Mouse (Mus musculus): ENCODE data around the gene Ccdc117. TPM values are rescaled to one million over a fixed set of nuclear protein-coding genes. Genes with fewer than 3 reads are reported as not detected.

Ccdc117 gene
- total and polyA plus RNA-seq, 3 experiments = 24.3 to 38.9 (median 27.0) TPM

- dilution Hi-C loops (cut with MboI; ENCODE audit: extremely low pct_ligation_motif_present, extremely low pct_unique_long_range_greater_than_20kb, low sequenced_read_pairs) (no loop called here), in situ Hi-C loops (cut with MboI; ENCODE audit: low pct_ligation_motif_present, low pct_unique_long_range_greater_than_20kb, low sequenced_read_pairs) (no loop called here)
- Histone ChIP-seq H3K36me3 (replicated peaks in 1 of 2; ENCODE audit: control insufficient read depth in 1 of 2, insufficient read depth in 1 of 2, low read length in 1 of 2) (peaks cover 0 to 4% of the 10 kb centered on the region in 2 experiments), H3K9me3 (replicated peaks; ENCODE audit: low read length) (peaks cover 2% of the 10 kb centered on the region), H3K27me3 (replicated peaks) (no peaks in the 10 kb centered on the region), H3K9ac (ENCODE audit: insufficient read depth, low read depth) (no peak overlapping the region), H3K79me2 (replicated peaks; ENCODE audit: control insufficient read depth, extremely low read depth, insufficient read depth, poor library complexity, severe bottlenecking) (no peaks in the 10 kb centered on the region), H3K4me3 (replicated peaks in 1 of 3; ENCODE audit: low read depth in 2 of 3, low read length in 2 of 3, poor library complexity in 1 of 3) (no peak overlapping the region), H3K4me1 (ENCODE audit: control insufficient read depth in 1 of 2, insufficient read depth in 2 of 2) (peaks cover 11 to 43% of the 10 kb centered on the region in 2 experiments), H3K4me2 (ENCODE audit: insufficient read depth, low read depth, poor library complexity, severe bottlenecking) (no peak overlapping the region), H3K27ac (ENCODE audit: insufficient read depth, low read depth) (no peak overlapping the region)
- DNase-seq (ENCODE audit: extremely low read depth) = no peak
- TF ChIP-seq POLR2A (IDR thresholded peaks at IDR 0.05; ENCODE audit: low read depth, low read length) = no peak
- TF ChIP-seq MYC (IDR thresholded peaks at IDR 0.05; ENCODE audit: low read depth, low read length) = no peak
- TF ChIP-seq HCFC1 (IDR thresholded peaks at IDR 0.05; ENCODE audit: low read depth, low read length) = no peak
- no peak for TF ChIP-seq RCOR1 (conservative IDR thresholded peaks at IDR 0.05; ENCODE audit: low read depth, low read length)
- no peak for TF ChIP-seq PAX5 (IDR thresholded peaks at IDR 0.05; ENCODE audit: low read length)
- no peak for TF ChIP-seq TCF12 (IDR thresholded peaks at IDR 0.05; ENCODE audit: low read depth, low read length)
- no peak for TF ChIP-seq POLR2AphosphoS2 (IDR thresholded peaks at IDR 0.05; ENCODE audit: low read depth, low read length)
- no peak for TF ChIP-seq NRF1 (IDR thresholded peaks at IDR 0.05; ENCODE audit: low read depth, low read length)
- no peak for TF ChIP-seq ZC3H11A (IDR thresholded peaks at IDR 0.05; ENCODE audit: low read depth, low read length)
- TF ChIP-seq CHD2 (IDR thresholded peaks at IDR 0.05; ENCODE audit: low read length) = no peak
- no peak for TF ChIP-seq IRF4 (IDR thresholded peaks at IDR 0.05; ENCODE audit: low read depth, low read length)
- TF ChIP-seq CHD1 (IDR thresholded peaks at IDR 0.05; ENCODE audit: low read depth, low read length) = no peak
- no peak for TF ChIP-seq MEF2A (IDR thresholded peaks at IDR 0.05; ENCODE audit: borderline replicate concordance, low read depth, low read length)
- TF ChIP-seq GABPA (IDR thresholded peaks at IDR 0.05; ENCODE audit: insufficient replicate concordance, low read depth, low read length) = no peak
These were observed 39.5 kb downstream of the Ccdc117 start for GRCm38 (mm10) chr11:5502351-5503051.

- H3K27ac ChIP-seq (ENCODE audit: insufficient read depth, low read depth) = no peak overlapping the region
- DNase-seq (ENCODE audit: extremely low read depth) = peak; percentile 46
- no peak for TF ChIP-seq ETS1 (conservative IDR thresholded peaks at IDR 0.05; ENCODE audit: low read depth, low read length)
- no peak for TF ChIP-seq CTCF (conservative IDR thresholded peaks at IDR 0.05 in 1 of 2, IDR thresholded peaks at IDR 0.05 in 1 of 2; ENCODE audit: low read depth in 2 of 2, low read length in 2 of 2)
- TF ChIP-seq MAZ (IDR thresholded peaks at IDR 0.05; ENCODE audit: low read depth, low read length) = no peak
- TF ChIP-seq EP300 (IDR thresholded peaks at IDR 0.05; ENCODE audit: low read length) = peak; percentile 71
- peak; percentile 65 for TF ChIP-seq BHLHE40 (IDR thresholded peaks at IDR 0.05; ENCODE audit: low read depth, low read length)
- TF ChIP-seq ZKSCAN1 (IDR thresholded peaks at IDR 0.05; ENCODE audit: borderline replicate concordance, low read depth, low read length) = no peak
- peak; percentile 76 for TF ChIP-seq TCF12 (IDR thresholded peaks at IDR 0.05; ENCODE audit: low read depth, low read length)
- no peak; the same call in 1 of the 2 replicates for TF ChIP-seq MEF2A (IDR thresholded peaks at IDR 0.05; ENCODE audit: borderline replicate concordance, low read depth, low read length)
- TF ChIP-seq RCOR1 (conservative IDR thresholded peaks at IDR 0.05; ENCODE audit: low read depth, low read length) = no peak
- TF ChIP-seq MAFK (IDR thresholded peaks at IDR 0.05; ENCODE audit: insufficient replicate concordance, low read length) = no peak
- TF ChIP-seq CHD1 (IDR thresholded peaks at IDR 0.05; ENCODE audit: low read depth, low read length) = no peak
- TF ChIP-seq USF2 (conservative IDR thresholded peaks at IDR 0.05; ENCODE audit: low read depth, low read length) = peak; percentile 51
- TF ChIP-seq NRF1 (IDR thresholded peaks at IDR 0.05; ENCODE audit: low read depth, low read length) = no peak
- TF ChIP-seq E2F4 (IDR thresholded peaks at IDR 0.05; ENCODE audit: insufficient replicate concordance, low read depth, low read length) = no peak
- peak; percentile 71 for TF ChIP-seq MAX (IDR thresholded peaks at IDR 0.05; ENCODE audit: low read length)
- no peak for TF ChIP-seq ELF1 (IDR thresholded peaks at IDR 0.05; ENCODE audit: low read depth, low read length)
- no peak for TF ChIP-seq UBTF (IDR thresholded peaks at IDR 0.05; ENCODE audit: low read depth, low read length)
- TF ChIP-seq NELFE (IDR thresholded peaks at IDR 0.05; ENCODE audit: low read depth, low read length) = no peak
- no peak for TF ChIP-seq CHD2 (IDR thresholded peaks at IDR 0.05; ENCODE audit: low read length)
- TF ChIP-seq ZNF384 (IDR thresholded peaks at IDR 0.05; ENCODE audit: low read depth, low read length) = peak; percentile 89
- TF ChIP-seq JUND (conservative IDR thresholded peaks at IDR 0.05; ENCODE audit: low read depth, low read length) = no peak
These were observed 40.9 kb downstream of the Ccdc117 start for GRCm38 (mm10) chr11:5500903-5501741.

More at GRCm38 (mm10) chr11:5500903-5501741, 40.9 kb downstream of the Ccdc117 start:
- Histone ChIP-seq H3K79me2 (replicated peaks; ENCODE audit: control insufficient read depth, extremely low read depth, insufficient read depth, poor library complexity, severe bottlenecking) (no peaks in the 10 kb centered on the region), H3K4me1 (ENCODE audit: control insufficient read depth in 1 of 2, insufficient read depth in 2 of 2) (peaks cover 11 to 43% of the 10 kb centered on the region in 2 experiments), H3K4me3 (replicated peaks in 1 of 3; ENCODE audit: low read depth in 2 of 3, low read length in 2 of 3, poor library complexity in 1 of 3) (no peak overlapping the region), H3K9me3 (replicated peaks; ENCODE audit: low read length) (peaks cover 9% of the 10 kb centered on the region), H3K27me3 (replicated peaks) (no peaks in the 10 kb centered on the region), H3K36me3 (replicated peaks in 1 of 2; ENCODE audit: control insufficient read depth in 1 of 2, insufficient read depth in 1 of 2, low read length in 1 of 2) (peaks cover 3 to 15% of the 10 kb centered on the region in 2 experiments), H3K9ac (ENCODE audit: insufficient read depth, low read depth) (no peak overlapping the region), H3K4me2 (ENCODE audit: insufficient read depth, low read depth, poor library complexity, severe bottlenecking) (0 out of 2 replicates have a peak overlapping the region, but pooled peaks have one; percentile 0)
- dilution Hi-C loops (cut with MboI; ENCODE audit: extremely low pct_ligation_motif_present, extremely low pct_unique_long_range_greater_than_20kb, low sequenced_read_pairs) (no loop called here), in situ Hi-C loops (cut with MboI; ENCODE audit: low pct_ligation_motif_present, low pct_unique_long_range_greater_than_20kb, low sequenced_read_pairs) (no loop called here)
